Mouse (Mus musculus) hindbrain, embryonic 10.5 days (tissue): ENCODE results near the gene Rin3. TPM values are rescaled to one million over a fixed set of nuclear protein-coding genes. Genes with fewer than 3 reads are reported as not detected.

Source experiments
- DNase-seq: peaks from one replicate; pipeline ENCODE4 v3.0.0-alpha.2; 2017; ENCODE audit warnings: low spot score
- H3K27ac ChIP-seq: fragments of 300-500 bp; sonication (generic); 2 replicates; pipeline ENCODE4 v1.5.1; 2016; ENCODE audit warnings: mild to moderate bottlenecking, moderate library complexity
- H3K27me3 ChIP-seq: fragments of 300-500 bp; sonication (generic); 2 replicates; pipeline ENCODE4 v1.6.1; 2016; ENCODE audit warnings: mild to moderate bottlenecking; ENCODE audit not compliant: poor library complexity, insufficient read depth, severe bottlenecking
- H3K36me3 ChIP-seq: fragments of 300-500 bp; sonication (generic); 2 replicates; pipeline ENCODE4 v1.6.1; 2016; ENCODE audit warnings: mild to moderate bottlenecking, moderate library complexity
- H3K4me1 ChIP-seq: fragments of 300-500 bp; sonication (generic); replicated peaks from 2 replicates; pipeline ENCODE4 v1.6.1; 2016; ENCODE audit warnings: mild to moderate bottlenecking
- H3K4me3 ChIP-seq: fragments of 300-500 bp; sonication (generic); 2 replicates; pipeline ENCODE4 v1.5.1; 2016; ENCODE audit warnings: mild to moderate bottlenecking, moderate library complexity
- H3K9me3 ChIP-seq: fragments of 300-500 bp; sonication (generic); 2 replicates; pipeline ENCODE4 v1.6.1; 2016; ENCODE audit warnings: mild to moderate bottlenecking, moderate library complexity
- WGBS: fragments of 180-500 bp; shearing (Covaris S2); methylation state at CpG from one replicate; pipeline ENCODE4 v1.1.7; 2016; 5-methylcytosine and 5-hydroxymethylcytosine counted together
- polyA plus RNA-seq: library from polyadenylated mRNA; unstranded; fragments of >200 nt; fragmentation: Nextera tagmentation; extraction: Ambion mirVana; gene quantifications from 2 replicates; pipeline ENCODE4 v1.2.1, GENCODE M21; 2016

Rin3 gene
- polyA plus RNA-seq, 1 experiment from 2014 or later = 5.1 TPM

DNA sequence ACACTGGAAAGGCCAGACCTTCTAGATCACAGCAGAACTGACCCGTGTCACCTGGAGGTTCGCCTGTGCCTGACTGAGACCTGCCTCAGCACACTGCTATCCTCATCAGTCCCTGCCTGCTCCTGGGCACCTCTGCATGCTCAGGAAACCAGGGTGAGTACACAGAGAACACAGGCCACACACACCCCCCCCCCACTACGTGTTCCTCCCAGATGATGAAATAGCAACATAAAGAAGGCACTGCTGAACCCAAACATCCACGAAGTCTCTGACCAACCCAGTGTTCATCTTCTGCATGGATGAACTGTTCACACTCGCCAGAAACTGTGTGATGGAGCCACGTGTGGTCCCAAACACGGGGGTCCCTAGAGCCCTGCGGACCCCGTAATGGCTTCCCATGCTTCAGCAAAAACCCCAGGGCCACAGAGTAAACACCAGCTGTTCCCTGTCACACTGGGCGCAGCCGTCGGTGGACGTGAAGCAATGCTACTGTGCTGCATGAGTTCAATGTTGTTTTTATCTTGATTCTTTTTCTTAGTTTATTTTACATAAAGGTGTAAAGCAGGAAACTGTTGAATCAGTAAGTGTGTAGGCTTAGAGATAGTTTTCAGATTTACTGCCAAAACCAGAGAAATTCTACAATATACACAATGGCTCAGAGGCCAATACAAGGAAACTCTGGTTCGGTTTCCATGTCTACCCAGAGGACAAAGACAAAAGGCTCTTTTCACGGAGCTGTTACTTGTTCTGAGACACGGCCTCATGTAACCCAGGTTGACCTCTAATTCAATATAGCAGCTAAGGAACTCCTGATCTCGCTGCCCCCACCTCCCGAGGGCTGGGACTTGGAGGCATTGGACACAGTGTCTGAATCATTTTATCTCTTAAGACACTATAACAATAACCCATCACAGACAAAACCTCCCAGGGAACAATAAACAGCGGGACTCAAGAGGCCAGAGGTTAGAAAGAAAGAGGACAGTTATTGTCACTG is 113.4 kb downstream of the Rin3 start:
- peak; percentile 71 for DNase-seq
- Histone ChIP-seq H3K9me3 (no peaks in the 10 kb centered on the region), H3K27me3 (peaks cover 85% of the 10 kb centered on the region), H3K36me3 (peaks cover 60% of the 10 kb centered on the region), H3K4me1 (peaks cover 28% of the 10 kb centered on the region), H3K4me3 (peak overlapping the region; percentile 9; the same call in 1 of the 2 replicates), H3K27ac (peak overlapping the region; percentile 81)
- 32% methylated on average over 19 of the region's 19 CpGs for WGBS

GRCm38 (mm10) chr12:102398588-102398987 is 115.7 kb downstream of the Rin3 start:
- 93% methylated on average over 4 of the region's 4 CpGs for WGBS
- Histone ChIP-seq H3K36me3 (peaks cover 73% of the 10 kb centered on the region), H3K27me3 (peaks cover 75% of the 10 kb centered on the region), H3K9me3 (no peaks in the 10 kb centered on the region), H3K4me1 (peaks cover 27% of the 10 kb centered on the region), H3K27ac (no peak overlapping the region), H3K4me3 (no peak overlapping the region)
- DNase-seq = no peak

DNA sequence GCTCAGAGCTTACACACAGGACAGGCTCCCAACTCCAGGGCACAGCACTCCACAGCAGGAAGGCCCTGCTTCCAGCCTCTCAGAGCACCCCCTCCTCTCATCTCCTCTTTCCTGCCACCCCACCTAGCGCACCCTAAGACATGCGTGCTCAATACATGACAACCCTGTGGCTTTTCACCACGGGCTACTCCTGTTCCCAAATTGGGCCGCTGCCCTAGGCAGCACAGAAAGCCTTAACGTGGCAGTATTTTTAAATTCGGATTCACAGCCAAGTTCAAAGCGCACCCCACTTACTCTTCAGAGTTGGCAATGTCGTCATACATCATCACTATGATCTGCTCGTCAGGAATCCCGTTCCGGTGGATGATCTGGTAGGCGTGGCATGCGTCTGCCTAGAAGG is 130.3 kb downstream of the Rin3 start:
- Histone ChIP-seq H3K27me3 (no peaks in the 10 kb centered on the region), H3K4me3 (no peak overlapping the region), H3K27ac (no peak overlapping the region), H3K4me1 (0 out of 2 replicates have a peak, but pooled peaks cover 8% of the 10 kb centered on the region), H3K36me3 (peaks cover 8% of the 10 kb centered on the region), H3K9me3 (no peaks in the 10 kb centered on the region)
- no peak for DNase-seq
- WGBS = 94% methylated on average over 13 of the region's 13 CpGs

DNA sequence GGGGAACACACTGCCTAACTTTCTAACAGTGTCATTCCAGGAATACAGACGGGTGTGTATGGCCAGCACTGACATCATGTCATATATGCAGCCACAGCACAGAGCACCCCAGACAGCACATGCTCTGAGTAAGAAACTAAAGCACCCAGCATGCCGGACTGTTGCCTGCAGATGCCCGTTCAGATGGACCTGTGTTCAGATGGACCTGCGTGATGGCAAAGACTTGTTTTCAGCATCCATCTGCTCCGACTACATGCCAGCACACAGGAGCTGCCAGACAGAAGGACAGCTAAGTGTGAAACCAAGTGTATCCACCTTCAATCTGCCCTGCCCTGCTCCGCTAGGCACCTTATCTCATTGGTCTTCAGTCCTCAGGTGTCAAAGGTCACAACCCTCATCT is 131.8 kb downstream of the Rin3 start:
- DNase-seq = no peak
- H3K4me1 ChIP-seq = peaks cover 11% of the 10 kb centered on the region
- peaks cover 8% of the 10 kb centered on the region for H3K36me3 ChIP-seq
- no peak overlapping the region for H3K4me3 ChIP-seq
- no peak overlapping the region for H3K27ac ChIP-seq
- no peaks in the 10 kb centered on the region for H3K27me3 ChIP-seq
- WGBS = 93% methylated on average over 6 of the region's 6 CpGs
- H3K9me3 ChIP-seq = no peaks in the 10 kb centered on the region

DNA sequence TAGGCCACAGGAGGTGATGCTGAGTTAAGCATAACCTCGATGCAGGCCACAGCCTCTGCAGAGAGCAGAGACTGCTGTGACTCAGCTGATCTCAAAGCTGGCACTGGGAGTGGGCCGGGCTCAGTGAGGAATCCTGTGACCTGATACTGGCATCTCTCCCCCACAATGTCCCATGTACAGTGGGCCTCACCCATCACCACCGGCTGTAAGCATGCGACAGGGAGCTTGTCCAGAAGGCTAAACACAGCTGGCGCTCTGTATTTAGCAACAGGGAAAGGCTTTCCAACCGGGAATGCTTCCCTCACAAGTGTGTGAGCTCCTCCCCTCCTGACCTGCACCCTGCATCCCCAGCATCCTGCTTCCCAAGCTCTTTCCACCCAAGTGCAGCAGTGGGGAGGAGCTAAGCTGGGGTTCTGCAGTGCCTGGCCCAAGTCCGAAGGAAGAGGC is 133.6 kb downstream of the Rin3 start:
- no peak for DNase-seq
- WGBS = 49% methylated on average over 7 of the region's 7 CpGs
- H3K27ac ChIP-seq = peak overlapping the region; percentile 23; the same call in 1 of the 2 replicates

DNA sequence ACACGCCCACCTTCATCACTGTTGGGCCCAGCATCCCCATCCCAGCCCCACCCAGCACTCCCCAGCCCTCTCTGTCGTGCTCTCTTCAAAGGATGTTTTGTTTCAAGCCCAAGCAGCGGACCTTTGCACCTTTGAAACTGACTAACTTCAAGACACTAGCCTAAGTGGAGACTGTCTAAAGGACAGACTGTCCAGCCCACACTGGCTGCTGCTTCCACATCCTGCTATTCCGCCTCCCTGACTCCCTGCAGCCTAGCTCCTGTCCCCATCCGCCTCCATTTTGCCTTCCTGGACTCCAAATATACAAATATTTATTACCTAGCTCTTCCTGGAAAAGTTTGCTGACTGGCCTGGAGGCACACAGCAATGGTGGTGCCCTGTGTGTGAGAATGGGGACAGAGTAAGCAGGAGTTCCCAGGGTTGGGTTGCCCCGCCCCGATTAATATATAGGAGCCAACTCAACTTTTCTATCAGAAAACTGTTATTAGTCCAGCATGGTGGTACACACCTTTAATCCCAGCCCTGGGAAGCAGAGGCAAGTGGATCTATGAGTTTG is 134.2 kb downstream of the Rin3 start:
- peaks cover 14% of the 10 kb centered on the region for H3K4me1 ChIP-seq
- no peak overlapping the region for H3K4me3 ChIP-seq
- no peak for DNase-seq
- peaks cover 16% of the 10 kb centered on the region for H3K36me3 ChIP-seq
- no peaks in the 10 kb centered on the region for H3K9me3 ChIP-seq
- H3K27ac ChIP-seq = peak overlapping the region; percentile 23; the same call in 1 of the 2 replicates
- H3K27me3 ChIP-seq = no peaks in the 10 kb centered on the region
- 70% methylated on average over 7 of the region's 7 CpGs for WGBS

More for the DNA sequence above, 133.6 kb downstream of the Rin3 start:
- H3K36me3 ChIP-seq = peaks cover 10% of the 10 kb centered on the region
- no peaks in the 10 kb centered on the region for H3K27me3 ChIP-seq
- no peaks in the 10 kb centered on the region for H3K9me3 ChIP-seq
- H3K4me1 ChIP-seq = peaks cover 14% of the 10 kb centered on the region
- H3K4me3 ChIP-seq = no peak overlapping the region

- Histone ChIP-seq H3K27ac (no peak overlapping the region), H3K4me3 (no peak overlapping the region), H3K36me3 (peaks cover 21% of the 10 kb centered on the region), H3K27me3 (no peaks in the 10 kb centered on the region), H3K9me3 (no peaks in the 10 kb centered on the region), H3K4me1 (peaks cover 14% of the 10 kb centered on the region)
- WGBS = 89% methylated on average over 6 of the region's 6 CpGs
- DNase-seq = no peak
Observed at GRCm38 (mm10) chr12:102417701-102418100, 134.9 kb downstream of the Rin3 start.

DNA sequence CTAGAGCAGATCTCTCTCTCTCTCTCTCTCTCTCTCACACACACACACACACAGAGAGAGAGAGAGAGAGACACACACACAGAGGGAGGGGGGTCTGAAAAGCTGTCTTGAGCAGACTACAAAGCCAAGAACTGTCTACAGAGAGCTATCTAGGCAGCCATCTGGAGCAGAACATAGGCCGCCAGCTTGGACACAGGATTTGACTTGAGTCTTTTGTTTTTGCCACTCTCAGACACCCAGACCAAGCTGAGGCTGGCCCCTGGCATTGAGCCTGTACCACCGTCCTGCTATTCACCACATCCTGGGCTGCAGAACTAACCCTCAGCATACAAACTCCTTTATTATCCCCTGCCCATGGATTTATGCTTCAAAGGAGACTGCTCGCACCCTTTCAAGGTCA is 136.7 kb downstream of the Rin3 start:
- no peak overlapping the region for H3K4me3 ChIP-seq
- peaks cover 14% of the 10 kb centered on the region for H3K4me1 ChIP-seq
- H3K36me3 ChIP-seq = peaks cover 24% of the 10 kb centered on the region
- H3K9me3 ChIP-seq = no peaks in the 10 kb centered on the region
- H3K27ac ChIP-seq = peak overlapping the region; percentile 62
- WGBS = 64% methylated on average over 3 of the region's 3 CpGs
- no peak for DNase-seq
- H3K27me3 ChIP-seq = no peaks in the 10 kb centered on the region

DNA sequence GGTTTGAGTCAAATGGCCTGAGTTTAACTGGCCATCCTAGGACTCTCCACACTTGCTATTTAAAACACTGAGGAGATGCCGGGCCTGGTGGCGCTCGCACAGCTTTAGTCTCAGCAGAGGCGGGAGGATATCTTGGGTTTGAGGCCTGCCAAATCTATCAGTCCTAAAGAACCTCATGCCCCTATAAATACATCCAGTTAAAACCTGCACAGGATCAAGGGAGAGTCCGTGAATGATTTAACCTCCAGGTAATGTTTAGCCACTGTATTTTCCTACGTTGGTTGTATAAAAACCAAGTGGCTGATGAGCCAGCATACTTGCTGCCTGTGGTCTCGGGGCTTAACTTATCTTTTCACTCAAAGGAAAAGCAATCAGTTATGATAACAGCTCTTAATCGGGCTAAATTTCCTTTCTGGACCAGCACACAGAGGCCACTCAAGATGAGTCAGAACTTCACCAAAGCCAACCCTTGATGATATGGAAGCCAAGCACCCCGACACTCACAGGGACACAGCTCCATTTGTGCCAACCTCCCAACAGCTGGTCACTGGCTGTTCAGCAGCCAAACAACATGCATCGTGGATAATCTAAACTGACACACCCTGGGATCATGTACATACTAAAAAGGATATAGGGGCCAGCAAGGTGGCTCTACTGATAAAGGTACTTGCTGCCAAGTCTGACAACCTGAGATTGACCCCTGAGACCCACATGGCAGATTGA is 137.5 kb downstream of the Rin3 start:
- DNase-seq = no peak
- H3K27ac ChIP-seq = no peak overlapping the region
- H3K36me3 ChIP-seq = peaks cover 24% of the 10 kb centered on the region
- 93% methylated on average over 10 of the region's 10 CpGs for WGBS
- H3K27me3 ChIP-seq = no peaks in the 10 kb centered on the region
- no peaks in the 10 kb centered on the region for H3K9me3 ChIP-seq
- H3K4me3 ChIP-seq = no peak overlapping the region
- peaks cover 14% of the 10 kb centered on the region for H3K4me1 ChIP-seq

DNA sequence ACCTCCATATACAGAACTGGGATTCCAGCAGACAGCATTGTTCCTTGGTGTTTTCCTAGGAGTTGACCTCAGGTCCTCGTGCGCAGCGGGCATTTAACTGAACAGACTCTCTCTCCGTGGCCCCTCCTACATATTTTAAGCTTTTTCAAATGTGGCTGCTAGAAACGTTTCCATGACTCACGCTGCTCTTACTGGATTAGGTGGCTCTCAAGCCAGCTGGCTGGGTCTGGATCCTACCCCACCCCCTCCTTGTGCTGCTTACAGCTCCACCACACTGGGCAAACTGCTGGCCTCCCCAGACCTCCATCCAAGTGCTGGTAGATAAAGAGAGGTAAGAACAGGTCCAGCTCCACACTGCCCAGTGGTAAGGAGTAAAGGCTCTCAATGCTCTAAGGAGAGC is 139.2 kb downstream of the Rin3 start:
- H3K9me3 ChIP-seq = peaks cover 3% of the 10 kb centered on the region; the same call in 1 of the 2 replicates
- no peak overlapping the region for H3K27ac ChIP-seq
- 89% methylated on average over 6 of the region's 6 CpGs for WGBS
- H3K36me3 ChIP-seq = peaks cover 33% of the 10 kb centered on the region
- no peaks in the 10 kb centered on the region for H3K27me3 ChIP-seq
- H3K4me1 ChIP-seq = peaks cover 6% of the 10 kb centered on the region
- DNase-seq = no peak
- no peak overlapping the region for H3K4me3 ChIP-seq

DNA sequence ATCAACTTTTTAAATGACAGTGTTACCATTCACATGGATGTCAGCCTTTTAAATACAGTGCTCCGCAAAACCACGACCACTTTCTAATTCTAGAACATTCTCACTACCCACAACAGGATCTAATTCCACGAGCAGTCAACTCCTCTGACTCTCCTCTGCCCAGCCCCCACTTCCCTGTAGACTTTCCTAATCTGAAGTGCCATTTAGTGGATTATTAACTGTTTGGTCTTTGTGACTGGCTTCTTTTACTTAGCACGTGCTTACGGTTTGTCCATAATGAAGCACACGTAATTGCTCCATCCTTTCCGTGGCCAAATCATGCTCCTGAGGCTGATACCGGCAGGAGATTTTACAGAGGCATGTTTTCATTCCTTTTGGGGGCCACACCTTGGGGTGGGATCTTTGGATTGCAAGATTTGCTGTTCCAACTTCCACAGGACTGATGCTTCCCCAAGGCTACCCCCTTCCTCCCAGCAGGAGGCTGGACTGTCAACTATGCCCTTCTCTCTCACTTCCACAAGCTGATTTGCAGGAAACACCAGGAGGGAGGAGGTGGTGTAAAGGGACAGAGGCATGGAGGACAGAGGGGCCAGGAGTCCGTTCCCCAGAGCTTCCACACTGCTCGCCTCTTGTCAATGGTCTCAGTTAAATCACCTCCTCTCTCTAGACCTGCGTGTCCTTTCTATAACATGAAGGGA is 139.9 kb downstream of the Rin3 start:
- Histone ChIP-seq H3K36me3 (peaks cover 33% of the 10 kb centered on the region), H3K4me3 (no peak overlapping the region), H3K4me1 (peaks cover 6% of the 10 kb centered on the region), H3K9me3 (peaks cover 3% of the 10 kb centered on the region; the same call in 1 of the 2 replicates), H3K27me3 (no peaks in the 10 kb centered on the region), H3K27ac (no peak overlapping the region)
- no peak for DNase-seq
- WGBS = 91% methylated on average over 11 of the region's 11 CpGs

DNA sequence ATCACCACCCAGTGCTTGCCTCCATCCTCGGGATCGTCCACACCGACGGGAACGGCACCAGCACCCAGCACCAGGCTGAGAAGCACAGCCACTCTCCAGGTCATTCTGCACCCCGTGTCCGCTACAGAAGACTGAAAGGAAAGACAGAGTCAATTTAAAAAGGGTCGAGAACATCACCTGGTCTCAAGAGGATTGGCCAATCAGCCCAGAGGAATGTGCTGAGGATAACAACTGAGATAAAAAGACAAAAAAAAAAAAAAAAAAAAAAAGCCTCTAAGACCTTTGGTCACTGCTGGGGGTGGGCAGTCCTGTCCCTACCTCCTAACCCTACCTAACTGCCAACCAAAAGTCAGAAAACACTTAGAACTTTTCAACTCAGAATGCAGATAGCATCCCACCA is 140.8 kb downstream of the Rin3 start:
- Histone ChIP-seq H3K27me3 (no peaks in the 10 kb centered on the region), H3K9me3 (peaks cover 3% of the 10 kb centered on the region; the same call in 1 of the 2 replicates), H3K4me1 (peaks cover 6% of the 10 kb centered on the region), H3K36me3 (peaks cover 33% of the 10 kb centered on the region), H3K27ac (no peak overlapping the region), H3K4me3 (no peak overlapping the region)
- no peak for DNase-seq
- 90% methylated on average over 8 of the region's 8 CpGs for WGBS
